Mouse (Mus musculus) cerebellum, adult 11-12 months (tissue): ENCODE data around the gene Deaf1.

Experiments
- DNase-seq: peaks from one replicate; pipeline ENCODE4 v3.0.0; 2022

Deaf1 gene

GRCm38 (mm10) chr7:141293852-141294471 is 33.5 kb downstream of the Deaf1 start:
- DNase-seq, result no peak

- DNase-seq, result no peak
Observed at GRCm38 (mm10) chr7:141292583-141293388, 34.7 kb downstream of the Deaf1 start.

GRCm38 (mm10) chr7:141291921-141292582 is 35.4 kb downstream of the Deaf1 start, which contains the start of gene Drd4:
TSS of gene Drd4 (plus strand) at chr7:141292006.
- no peak for DNase-seq

- DNase-seq, result no peak
Observed at GRCm38 (mm10) chr7:141288042-141288441, 39.4 kb downstream of the Deaf1 start.

GRCm38 (mm10) chr7:141282756-141283155 is 44.7 kb downstream of the Deaf1 start:
- no peak for DNase-seq

- no peak for DNase-seq
Observed at GRCm38 (mm10) chr7:141281442-141281841, 46.0 kb downstream of the Deaf1 start.

- DNase-seq, result peak; percentile 58
Observed at GRCm38 (mm10) chr7:141278766-141279590, 48.5 kb downstream of the Deaf1 start, which contains the start of gene Sct. TSS of gene Sct (minus strand) at chr7:141279133.

GRCm38 (mm10) chr7:141277701-141278678 is 49.5 kb downstream of the Deaf1 start:
- DNase-seq, result peak; percentile 12

GRCm38 (mm10) chr7:141276546-141276945 is 50.9 kb downstream of the Deaf1 start, which contains the start of gene Cdhr5:
TSS of gene Cdhr5 (minus strand) at chr7:141276786.
- DNase-seq, result peak; percentile 28

- no peak for DNase-seq
Observed at GRCm38 (mm10) chr7:141275356-141275755, 52.1 kb downstream of the Deaf1 start.

GRCm38 (mm10) chr7:141270631-141271030 is 56.9 kb downstream of the Deaf1 start:
- no peak for DNase-seq

GRCm38 (mm10) chr7:141269273-141269545 is 58.3 kb downstream of the Deaf1 start:
- DNase-seq, result no peak

GRCm38 (mm10) chr7:141268466-141269272 is 58.8 kb downstream of the Deaf1 start:
- DNase-seq, result no peak

GRCm38 (mm10) chr7:141265739-141266561 is 61.5 kb downstream of the Deaf1 start, which contains the start of gene Irf7:
TSS of gene Irf7 (minus strand) at chr7:141266481.
- DNase-seq, result peak; percentile 35

- DNase-seq, result peak; percentile 9
Observed at GRCm38 (mm10) chr7:141265411-141265738, 62.1 kb downstream of the Deaf1 start.

- peak; percentile 20 for DNase-seq
Observed at GRCm38 (mm10) chr7:141264761-141265410, 62.6 kb downstream of the Deaf1 start.

- peak; percentile 8 for DNase-seq
Observed at GRCm38 (mm10) chr7:141264041-141264700, 63.3 kb downstream of the Deaf1 start.

GRCm38 (mm10) chr7:141263640-141264039 is 63.9 kb downstream of the Deaf1 start:
- no peak for DNase-seq

GRCm38 (mm10) chr7:141261480-141261879 is 66.0 kb downstream of the Deaf1 start:
- DNase-seq, result peak; percentile 32
